Mouse (Mus musculus) large intestine, adult 2 months (tissue): ENCODE data around the gene 4931414P19Rik. TPM values are rescaled to one million over a fixed set of nuclear protein-coding genes. Genes with fewer than 3 reads are reported as not detected.

Experiments
- DNase-seq: peaks from one replicate; pipeline ENCODE4 v3.0.0-alpha.2; 2012; ENCODE audit warnings: low read depth, low spot score
- WGBS: fragments of 180-500 bp; shearing (Covaris S2); methylation state at CpG from one replicate; pipeline ENCODE4 v1.1.7; 2018; 5-methylcytosine and 5-hydroxymethylcytosine counted together
- polyA plus RNA-seq: library from polyadenylated mRNA; depleted of rRNA; stranded (reverse); fragments of >200 nt; gene quantifications from 2 replicates; pipeline ENCODE4 v1.2.3, GENCODE M21; 2012

4931414P19Rik gene
- polyA plus RNA-seq, 1 experiment, result 5.5 TPM

DNA sequence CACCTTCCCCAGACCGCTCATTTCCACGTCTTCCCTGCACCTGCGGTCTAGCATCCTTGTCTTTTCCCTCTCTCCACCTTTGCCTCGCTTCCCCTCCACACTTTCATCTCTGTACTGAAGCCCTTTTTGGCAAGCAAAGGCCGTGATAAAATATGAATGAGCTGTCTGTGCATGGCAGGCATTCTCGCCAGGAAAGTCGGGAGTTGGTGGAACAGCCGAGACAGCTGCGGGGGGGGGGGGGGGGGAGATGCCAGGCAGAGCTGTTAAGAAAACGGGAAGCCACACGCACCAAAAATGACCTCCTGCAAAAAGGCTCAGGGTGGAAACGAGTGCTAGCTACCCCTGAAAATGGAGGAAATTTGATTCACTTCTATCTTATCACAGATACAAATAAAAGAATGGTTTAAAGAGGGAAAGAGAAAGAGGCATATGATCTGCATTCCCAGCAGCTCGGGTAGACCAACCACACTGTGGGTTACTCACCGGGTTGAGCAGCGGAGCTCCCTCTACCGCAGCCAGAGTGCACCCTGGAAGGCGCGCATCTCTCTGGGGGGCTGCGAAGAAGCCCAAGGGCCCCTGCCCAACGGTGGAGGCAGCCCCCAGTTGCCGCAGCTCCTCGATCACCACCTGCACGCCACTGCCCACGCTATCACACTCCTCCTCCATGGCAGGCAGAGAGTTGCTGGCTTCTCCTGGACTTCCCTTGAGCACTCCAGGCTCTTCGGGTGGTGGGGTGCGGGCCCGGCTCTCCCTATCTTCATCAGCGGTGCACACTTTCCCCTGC is 11.0 kb downstream of the 4931414P19Rik start:
- WGBS, result 87% methylated on average over 28 of the region's 28 CpGs

DNA sequence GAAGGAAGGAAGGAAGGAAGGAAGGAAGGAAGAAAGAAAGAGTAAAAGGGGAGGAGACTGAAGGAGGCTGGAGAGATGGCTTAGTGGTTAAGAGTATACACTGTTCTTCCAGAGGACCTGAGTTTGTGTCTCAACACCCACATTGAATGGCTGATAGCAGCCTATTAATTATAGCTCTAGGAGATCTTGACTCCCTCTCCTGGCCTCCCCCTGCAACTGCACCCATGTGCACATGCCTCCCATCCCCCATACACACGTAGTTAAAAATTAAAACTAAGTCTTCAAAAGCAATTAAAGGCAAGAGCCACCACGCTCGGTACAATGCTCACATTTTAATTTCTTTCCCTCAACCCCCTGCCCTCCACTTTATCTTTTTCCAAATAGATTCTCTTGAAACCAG is 11.7 kb downstream of the 4931414P19Rik start:
- WGBS, result 93% methylated on average over 3 of the region's 3 CpGs
- no peak for DNase-seq

More for the DNA sequence above, 11.0 kb downstream of the 4931414P19Rik start:
- DNase-seq, result no peak

DNA sequence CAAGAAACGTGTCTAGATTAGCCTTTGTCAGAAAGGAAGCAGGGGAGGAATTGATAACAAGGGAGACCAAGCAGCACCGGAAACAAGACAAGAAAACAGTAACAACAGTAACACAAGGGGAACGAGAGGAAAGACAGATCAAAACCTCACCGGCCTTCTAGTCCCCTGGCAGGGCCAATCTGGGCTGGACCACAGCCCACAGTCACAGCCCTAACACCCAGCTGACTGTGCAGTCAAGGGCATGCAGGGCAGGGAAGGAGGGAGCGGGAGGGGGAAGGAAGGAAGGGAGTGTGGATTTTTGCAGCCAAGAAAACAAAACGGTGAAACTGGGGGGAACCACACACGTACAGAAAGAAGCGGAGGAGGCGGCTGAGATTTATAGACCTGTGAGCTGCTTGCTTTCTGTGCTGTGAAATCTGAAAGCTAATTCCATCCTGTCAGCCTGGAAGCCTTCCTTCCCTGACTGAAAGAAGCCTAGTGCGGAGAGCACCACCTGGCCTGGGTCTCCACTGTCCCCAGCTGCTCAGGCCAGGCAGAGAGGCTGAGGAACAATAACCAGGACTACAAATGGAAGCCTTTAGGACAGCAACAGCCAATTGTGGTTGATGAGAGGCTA is 13.4 kb downstream of the 4931414P19Rik start:
- no peak for DNase-seq

DNA sequence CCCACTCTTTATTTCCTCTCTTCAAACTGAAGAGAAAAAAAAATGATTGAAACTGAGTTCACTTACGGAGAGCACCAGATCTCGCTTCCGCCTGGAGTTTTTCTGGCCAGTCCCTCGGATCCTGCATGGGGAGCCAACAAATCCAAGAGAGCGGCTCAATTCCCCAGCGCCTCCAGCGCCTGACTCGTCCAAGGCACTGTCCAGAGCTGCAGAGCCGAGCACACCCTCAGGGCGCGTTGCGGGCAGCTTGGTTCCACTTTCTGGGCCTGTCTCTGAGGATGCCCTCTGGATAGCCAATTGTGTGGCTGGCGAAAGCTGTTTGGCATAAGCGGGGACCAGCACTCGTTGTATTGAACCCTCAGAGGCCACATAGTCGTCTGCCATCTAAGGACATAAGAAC is 14.7 kb downstream of the 4931414P19Rik start:
- DNase-seq, result no peak
- 93% methylated on average over 16 of the region's 16 CpGs for WGBS

More for the DNA sequence above, 13.4 kb downstream of the 4931414P19Rik start:
- WGBS, result 60% methylated on average over 10 of the region's 10 CpGs

DNA sequence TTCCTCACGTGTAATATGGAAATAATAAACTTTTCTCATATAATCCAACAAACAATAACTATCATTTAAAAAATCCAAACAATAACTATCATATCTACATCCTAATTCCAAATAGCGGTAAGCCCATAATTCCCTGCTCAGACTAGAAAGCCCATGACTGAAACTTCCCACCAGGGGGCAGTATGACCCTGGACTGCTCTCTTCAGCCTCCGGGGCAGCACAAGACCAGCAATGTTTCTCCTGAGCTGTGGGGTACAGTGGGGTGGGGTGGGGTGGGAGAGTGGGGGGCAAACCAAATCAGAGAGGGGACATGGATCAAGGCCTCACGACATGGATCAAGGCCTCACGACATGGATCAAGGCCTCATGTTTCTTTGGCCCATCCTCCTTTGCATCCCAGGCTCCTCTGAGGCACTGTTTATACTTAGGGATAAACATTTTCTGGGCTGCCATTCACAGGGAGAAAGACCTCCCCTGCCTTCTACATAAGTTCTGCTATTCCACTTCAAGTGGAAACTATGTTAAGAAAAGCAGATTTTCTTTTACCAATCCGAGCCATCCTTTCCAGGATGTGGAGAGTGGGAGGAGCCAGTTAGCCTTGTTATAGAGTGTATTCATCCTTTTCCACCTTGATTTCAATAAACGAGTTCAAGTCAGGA is 22.0 kb downstream of the 4931414P19Rik start:
- WGBS, result 49% methylated on average over 7 of the region's 7 CpGs
- DNase-seq, result no peak

DNA sequence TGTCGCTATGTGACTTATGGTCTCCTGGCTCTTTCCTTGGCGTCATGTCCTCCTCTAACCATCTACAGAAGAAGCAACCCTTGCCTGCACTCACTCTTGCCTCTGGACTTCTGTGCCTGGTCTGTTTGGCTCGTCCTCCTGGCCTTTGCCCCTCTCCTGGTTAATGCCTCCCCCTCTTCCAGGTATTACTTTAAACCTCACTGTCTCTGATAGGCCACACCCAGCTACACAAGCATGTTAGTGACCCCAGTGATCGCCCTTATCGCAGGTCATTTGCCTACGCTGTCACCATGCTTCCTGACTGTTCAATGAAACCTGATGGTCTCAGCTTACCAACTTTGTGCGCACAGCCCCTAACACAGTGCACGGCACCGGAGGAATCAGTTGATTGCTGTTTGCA is 23.3 kb downstream of the 4931414P19Rik start:
- DNase-seq, result no peak
- WGBS, result 93% methylated on average over 9 of the region's 9 CpGs

DNA sequence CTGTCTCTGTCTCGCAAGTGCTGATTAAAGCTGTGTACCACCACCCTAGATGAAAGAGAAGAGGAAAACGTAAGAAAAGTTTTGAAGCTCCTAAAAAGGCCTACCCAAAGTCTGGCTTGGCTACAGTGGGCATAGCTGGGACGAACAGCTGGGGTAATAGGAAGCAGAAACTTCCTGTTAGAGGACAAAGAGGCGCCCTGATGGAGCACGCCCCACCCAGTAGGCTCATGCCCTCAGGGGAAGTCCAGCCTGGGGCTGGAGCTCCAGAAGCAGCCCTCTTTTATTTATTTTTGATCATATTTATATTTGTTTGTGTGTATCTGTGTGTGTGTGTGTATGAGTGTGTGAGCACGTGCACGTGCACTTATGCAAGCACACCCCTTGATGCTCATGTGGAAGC is 26.2 kb downstream of the 4931414P19Rik start:
- no peak for DNase-seq
- WGBS, result 52% methylated on average over 7 of the region's 7 CpGs

DNA sequence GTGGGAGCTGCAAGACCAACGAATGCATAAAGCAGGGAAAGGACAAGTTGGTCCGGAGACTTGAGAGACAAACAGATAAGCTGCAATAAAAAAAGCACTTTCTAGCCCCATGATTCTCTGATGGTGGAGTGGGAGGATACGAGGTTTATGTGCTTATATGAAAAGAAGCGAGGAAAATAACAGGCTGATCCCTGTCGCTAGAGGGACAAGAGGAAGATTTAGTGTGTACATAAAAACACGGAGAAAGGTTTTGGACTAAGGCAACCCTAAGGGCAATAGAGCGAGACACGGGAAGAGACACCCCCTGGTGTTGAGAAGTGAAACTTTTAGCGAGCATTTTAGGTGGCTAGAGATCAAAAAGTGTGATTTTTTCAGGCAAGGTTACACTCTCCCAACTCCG is 27.7 kb downstream of the 4931414P19Rik start:
- no peak for DNase-seq
- under 1% methylated on average over 10 of the region's 10 CpGs for WGBS

DNA sequence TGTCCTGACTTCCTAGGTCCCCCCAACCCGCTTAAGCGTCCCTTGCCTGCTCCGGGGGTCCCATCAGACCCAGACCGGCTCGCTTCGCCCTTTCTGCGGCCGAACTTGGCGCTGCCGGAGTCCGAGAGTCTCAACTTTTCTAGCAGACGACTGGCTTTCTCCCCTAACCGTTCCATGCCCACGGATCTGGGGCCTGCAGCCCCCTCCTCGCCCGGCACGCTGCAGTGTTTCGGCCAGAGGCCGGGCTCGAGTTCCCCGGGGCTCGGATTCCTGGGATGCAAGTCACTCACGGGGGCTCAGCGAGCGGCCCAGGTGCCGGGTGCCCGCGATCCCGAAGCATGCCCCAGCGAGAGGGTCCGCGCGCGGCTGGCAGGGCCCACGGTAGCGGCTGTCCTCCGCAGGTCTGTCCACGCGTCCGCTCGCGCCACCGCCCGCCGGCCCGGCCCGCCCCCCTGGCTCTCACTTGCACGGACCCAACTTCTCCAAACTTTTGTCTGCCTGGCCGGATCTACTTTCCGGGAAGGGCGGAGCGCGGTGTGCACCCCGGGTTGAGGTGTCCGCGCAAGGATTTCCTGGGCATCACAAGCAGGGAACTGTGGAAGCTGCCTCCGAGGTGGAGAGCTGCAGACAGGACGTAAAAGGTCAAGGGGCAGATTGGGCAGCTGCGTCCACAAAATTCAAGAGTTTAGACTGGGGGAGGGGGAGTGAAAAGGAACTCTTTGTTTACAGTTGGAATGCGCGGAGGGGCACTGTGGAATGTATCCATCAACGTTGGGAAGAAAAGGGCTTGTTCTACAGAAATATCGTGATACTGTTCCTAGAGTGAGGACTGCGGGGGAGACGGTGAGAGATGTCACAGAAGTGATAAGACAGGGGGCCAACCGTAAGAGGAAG is 28.5 kb downstream of the 4931414P19Rik start, which contains the start of gene Ajuba:
TSS of gene Ajuba (minus strand) at position 470 of the 894 bp plus-strand sequence.
- peak; percentile 61 for DNase-seq
- WGBS, result under 1% methylated on average over 66 of the region's 66 CpGs

DNA sequence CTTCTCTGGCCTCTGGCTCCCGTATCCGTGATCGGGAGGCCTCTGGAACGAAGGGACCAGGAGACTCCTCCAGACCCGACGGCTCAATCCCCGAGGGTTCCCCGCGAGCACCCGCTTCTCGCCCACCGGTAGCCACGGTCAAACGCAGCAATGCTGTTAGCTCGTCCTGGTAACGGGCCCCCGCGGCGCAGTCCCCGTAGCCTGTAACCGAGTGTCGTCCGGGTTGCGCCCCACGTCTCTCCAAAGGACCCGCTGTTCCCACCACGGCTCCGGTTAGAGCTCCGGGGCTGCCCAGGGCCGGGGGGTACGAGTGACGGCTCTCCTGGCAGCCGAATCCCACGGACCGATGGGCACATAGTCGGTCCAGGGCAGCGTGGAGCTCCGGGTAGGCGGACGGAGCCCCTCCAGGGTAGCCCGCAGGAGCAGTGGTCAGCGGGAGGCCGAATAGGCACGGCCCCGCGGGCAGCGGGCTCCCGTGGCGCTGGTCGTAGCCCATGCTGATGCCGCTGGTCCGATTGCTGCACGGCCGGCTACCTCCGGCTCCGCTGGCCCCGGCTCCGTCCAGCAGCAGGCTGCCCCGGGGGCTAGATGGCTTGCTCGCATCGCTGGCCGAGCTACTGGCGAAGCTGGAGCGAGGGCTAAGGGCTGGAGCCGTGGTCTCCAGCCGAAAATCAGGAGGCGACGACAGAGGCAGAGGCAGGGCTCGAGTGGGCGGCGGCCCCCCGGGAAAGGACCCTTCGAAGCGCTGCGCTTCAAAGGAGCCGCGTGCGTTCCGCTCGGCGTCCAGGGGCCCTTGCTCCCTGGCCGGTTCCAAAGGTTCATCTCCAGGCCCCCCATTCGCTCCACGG is 29.3 kb downstream of the 4931414P19Rik start:
- no peak for DNase-seq
- 1% methylated on average over 84 of the region's 84 CpGs for WGBS

DNA sequence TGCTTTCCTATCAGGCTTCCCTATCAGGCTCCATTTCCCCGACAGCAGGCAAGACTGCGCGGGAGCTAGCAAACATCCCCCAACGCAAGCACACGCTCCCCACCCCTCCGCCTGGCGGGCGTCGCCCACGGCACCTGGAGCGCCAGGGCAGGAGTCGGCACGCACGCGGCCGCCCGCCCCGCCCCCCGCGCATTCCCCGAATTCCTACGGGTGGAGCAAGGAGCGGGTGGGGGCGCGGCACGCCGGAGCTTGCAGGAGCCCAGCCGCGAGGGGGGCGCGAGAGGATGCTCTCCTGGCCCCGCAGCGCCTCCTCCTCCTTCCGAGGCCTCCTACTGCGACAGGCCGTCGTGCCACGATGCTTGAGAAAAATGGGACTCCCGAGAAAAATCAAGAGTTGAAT is 30.2 kb downstream of the 4931414P19Rik start:
- DNase-seq, result no peak
- 1% methylated on average over 39 of the region's 39 CpGs for WGBS

DNA sequence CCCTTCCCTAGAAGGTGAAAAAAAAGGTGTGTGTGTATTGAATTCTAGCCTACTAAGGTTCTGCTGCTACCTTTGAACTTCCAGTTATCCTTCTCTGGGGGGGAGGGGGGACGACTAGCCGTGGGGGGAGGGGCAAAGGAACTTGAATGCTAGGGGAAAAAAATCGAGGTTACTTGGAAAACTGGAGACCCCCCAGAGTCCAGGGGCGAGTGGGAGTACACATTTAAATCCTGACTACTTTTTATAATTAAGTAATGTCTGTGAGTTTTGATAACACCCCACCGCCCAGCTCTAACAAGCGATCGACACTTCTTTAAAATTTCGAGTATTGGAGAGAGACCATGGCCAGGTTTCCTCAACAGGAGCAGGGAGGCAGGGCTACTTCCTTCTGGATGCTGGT is 30.8 kb downstream of the 4931414P19Rik start:
- DNase-seq, result no peak
- WGBS, result 33% methylated on average over 8 of the region's 8 CpGs

DNA sequence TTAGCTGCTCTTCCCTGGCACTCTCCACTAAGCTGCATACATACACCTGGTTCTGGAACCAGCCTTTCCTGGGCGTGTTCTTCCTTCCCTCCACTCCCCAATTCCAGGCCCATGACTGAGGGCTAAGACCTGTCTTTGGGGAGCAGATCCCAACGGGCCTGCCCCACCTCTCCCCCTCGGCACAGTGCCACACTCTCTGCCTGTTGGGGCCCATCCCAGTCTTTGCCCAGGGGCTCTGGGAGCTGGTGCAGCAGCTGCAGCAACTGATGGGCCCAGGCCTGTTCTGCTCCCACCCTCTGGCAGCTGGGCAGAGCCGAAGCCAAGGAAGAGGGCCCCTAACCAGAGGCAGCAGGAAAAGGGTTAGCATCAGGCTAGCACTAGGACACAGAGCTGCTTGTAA is 31.5 kb downstream of the 4931414P19Rik start:
- WGBS, result 30% methylated on average over 4 of the region's 4 CpGs
- no peak for DNase-seq

DNA sequence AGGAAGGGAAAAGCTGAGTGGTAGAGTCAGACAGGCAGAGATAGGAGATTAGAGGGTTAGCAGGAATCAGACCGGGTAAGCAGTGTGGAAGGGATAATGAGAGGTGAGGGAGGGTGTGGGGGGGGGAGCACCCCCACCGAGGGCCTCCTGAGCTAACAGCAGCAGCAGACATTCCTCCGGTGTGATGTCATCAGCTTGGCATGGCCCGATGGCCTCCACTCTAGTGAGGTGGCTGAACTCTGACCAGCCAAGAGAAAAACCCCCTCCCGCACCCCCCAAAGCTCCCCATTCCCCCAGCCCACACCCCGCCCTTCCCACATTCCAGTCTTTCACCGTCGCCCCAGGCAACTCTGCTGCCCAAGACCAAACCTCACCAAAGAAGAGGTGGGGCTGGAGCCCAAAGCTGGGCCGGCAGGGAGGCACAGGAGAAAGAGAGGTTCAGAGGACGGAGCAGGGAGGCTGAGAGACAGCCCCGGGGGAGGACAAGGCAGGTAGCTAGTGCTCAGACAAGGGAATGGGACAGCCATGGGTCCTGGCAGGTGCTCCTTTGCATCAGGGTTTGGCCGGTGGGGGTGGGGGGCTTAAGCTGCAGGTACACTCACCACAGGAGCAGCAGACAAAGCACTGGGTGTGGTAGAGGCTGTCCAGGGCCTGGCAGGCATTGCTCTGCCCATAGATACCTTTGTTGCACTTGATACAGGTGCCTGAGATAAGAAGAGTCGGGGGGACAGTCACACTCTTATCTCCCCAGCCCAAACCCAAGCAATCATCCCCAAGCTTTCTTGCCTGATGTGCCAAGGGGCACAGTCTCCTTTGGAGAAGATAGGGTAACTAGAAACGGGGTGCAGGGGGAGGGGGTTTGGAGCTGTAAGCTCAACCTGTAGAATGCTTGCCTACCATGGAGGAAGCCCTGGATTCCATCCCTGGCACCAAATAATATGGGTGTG is 32.7 kb downstream of the 4931414P19Rik start:
- DNase-seq, result no peak
- WGBS, result 36% methylated on average over 14 of the region's 14 CpGs

DNA sequence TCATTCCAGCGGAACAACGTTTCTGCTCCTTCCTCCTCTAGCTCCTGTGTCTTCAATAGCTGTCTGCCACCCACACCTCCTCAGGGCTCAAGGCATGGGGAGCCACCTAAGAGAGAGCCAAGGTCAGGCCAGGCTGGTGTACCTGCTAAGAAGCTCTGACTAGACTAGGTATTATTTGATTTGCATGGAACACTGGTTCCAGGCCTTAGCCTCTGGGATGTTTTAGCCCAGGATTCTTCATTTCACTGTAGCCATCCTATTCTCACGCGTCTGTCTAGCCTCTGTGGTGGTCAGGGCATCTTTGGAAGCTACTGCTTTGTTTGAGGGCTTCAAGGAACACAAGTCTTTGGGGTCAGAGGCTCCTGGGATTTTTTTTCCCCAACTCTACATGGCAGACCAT is 33.7 kb downstream of the 4931414P19Rik start:
- 54% methylated on average over 4 of the region's 4 CpGs for WGBS
- DNase-seq, result no peak

DNA sequence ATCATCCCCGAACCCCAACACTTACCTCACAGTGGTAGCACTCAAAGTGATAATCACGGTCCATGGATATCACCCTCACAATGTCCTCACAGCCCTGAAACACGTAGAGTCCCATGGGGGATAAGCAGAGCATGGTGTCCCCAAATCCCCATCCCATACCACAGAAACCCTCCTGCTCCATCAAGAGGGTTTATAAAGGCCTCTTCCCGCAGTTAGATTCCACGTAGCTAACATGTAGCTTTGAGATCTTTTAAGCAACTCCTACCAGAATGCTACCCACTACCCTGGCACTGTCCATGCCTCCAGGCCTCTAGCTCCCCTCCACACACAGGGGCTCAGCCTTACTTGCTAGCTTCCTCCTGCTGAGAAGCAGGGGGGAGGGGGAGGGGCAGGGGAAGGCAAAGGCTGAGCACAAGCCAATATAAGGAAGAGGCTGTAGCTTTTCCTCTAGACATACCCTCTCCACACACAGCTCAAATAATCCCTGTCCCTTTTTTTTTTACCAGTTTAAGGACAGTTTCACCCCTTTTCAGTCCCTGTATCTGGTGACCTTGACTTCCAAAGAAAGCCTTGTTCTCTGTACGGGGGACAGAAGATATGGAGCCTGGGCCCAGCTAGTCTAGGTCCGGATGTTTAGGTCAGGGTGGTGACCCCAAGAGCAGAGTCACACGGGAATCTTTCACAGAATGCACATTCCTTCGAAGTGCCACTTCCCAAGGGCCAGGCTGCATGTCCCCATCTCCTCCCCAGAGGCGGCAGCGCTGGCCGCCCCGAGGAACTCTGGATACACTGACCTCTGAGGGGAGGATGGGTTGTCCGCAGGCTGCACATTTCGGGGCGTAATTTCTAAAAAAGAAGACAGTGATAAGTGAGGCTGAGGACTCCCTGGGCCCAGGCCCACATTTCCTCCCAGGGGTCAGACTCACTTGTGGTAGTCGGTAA is 36.1 kb downstream of the 4931414P19Rik start:
- DNase-seq, result no peak
- 80% methylated on average over 17 of the region's 17 CpGs for WGBS
